12 mouse cellular contexts compared by ENCODE assay signal in the genomic region with DNA sequence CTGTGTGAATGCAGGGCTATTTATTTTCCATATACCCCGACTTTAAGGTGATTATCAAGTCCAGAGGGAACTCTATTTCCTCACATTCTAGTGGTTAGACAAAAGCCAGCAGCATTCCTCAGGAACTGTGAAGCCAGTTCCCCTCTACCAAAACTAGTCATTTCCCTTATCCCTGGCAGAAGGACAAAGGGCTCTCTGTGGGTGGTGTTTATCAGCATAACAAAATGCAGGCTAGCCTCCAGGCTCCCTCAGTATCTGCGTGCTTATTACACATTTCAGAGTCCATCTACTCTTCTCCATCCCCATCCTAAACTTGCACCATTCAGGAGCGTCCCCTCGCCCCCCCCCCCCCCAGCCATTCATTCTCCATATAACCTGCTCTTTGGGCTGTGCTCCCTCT. TPM values are rescaled to one million over a fixed set of nuclear protein-coding genes. Genes with fewer than 3 reads are reported as not detected.
A peak's percentile ranks its signal among the peaks of the same experiment; 100 is the strongest.
DNase-seq lines count a peak whose midpoint lies in the region; ATAC-seq and TF ChIP-seq lines count a peak whose summit lies in the region.
"Had no signal": no experiment of that assay in that cellular context is flagged by ENCODE, and none has a peak within 500 bp of the region (broad histone marks: within the 10 kb centered on the region; RNA-seq: fewer than 3 reads in every experiment).

No protein-coding gene starts in this region.

- WGBS in heart, embryonic 13.5 days, result 10% methylated on average over 3 of the region's 4 CpGs
- WGBS in heart, embryonic 12.5 days, result 8% methylated on average over 4 of the region's 4 CpGs
- WGBS in midbrain, embryonic 11.5 days, result 7% methylated on average over 4 of the region's 4 CpGs
- 9% methylated on average over 3 of the region's 4 CpGs for WGBS in midbrain, postnatal 0 days
- WGBS in midbrain, embryonic 14.5 days, result 6% methylated on average over 3 of the region's 4 CpGs
- WGBS in kidney, embryonic 16.5 days, result 19% methylated on average over 4 of the region's 4 CpGs

- H3K27me3 ChIP-seq in heart, embryonic 13.5 days (replicated peaks), result no peaks in the 10 kb centered on the region
- no peaks in the 10 kb centered on the region for H3K27me3 ChIP-seq in heart, embryonic 12.5 days (replicated peaks)
- no peaks in the 10 kb centered on the region for H3K27me3 ChIP-seq in midbrain, embryonic 11.5 days (ENCODE audit: control insufficient read depth, insufficient read depth, low read length)
- H3K27me3 ChIP-seq in midbrain, postnatal 0 days (ENCODE audit: insufficient read depth, low read length), result no peaks in the 10 kb centered on the region
- H3K27me3 ChIP-seq in midbrain, embryonic 14.5 days (ENCODE audit: control insufficient read depth, insufficient read depth, low read length), result no peaks in the 10 kb centered on the region
- H3K27me3 ChIP-seq in kidney, embryonic 16.5 days (ENCODE audit: insufficient read depth, low read length), result no peaks in the 10 kb centered on the region
- H3K27me3 ChIP-seq: intestine, embryonic 15.5 days had no signal

- peaks cover 10% of the 10 kb centered on the region for H3K4me1 ChIP-seq in heart, embryonic 13.5 days
- peaks cover 10% of the 10 kb centered on the region for H3K4me1 ChIP-seq in heart, embryonic 12.5 days (replicated peaks)
- H3K4me1 ChIP-seq in midbrain, embryonic 11.5 days (ENCODE audit: control insufficient read depth, insufficient read depth, low read length), result peaks cover 7% of the 10 kb centered on the region
- H3K4me1 ChIP-seq in midbrain, postnatal 0 days (ENCODE audit: insufficient read depth, low read length), result peaks cover 4% of the 10 kb centered on the region; the same call in 1 of the 2 replicates
- 0 out of 2 replicates have a peak, but pooled peaks cover 3% of the 10 kb centered on the region for H3K4me1 ChIP-seq in midbrain, embryonic 14.5 days (ENCODE audit: control insufficient read depth, insufficient read depth, low read length)
- no peaks in the 10 kb centered on the region for H3K4me1 ChIP-seq in kidney, embryonic 16.5 days (ENCODE audit: insufficient read depth, low read length)
- H3K4me1 ChIP-seq: intestine, embryonic 15.5 days had no signal

- no peak for TF ChIP-seq CTCF in midbrain, postnatal 0 days (IDR thresholded peaks at IDR 0.05)

- H3K9ac ChIP-seq in heart, embryonic 13.5 days, result no peak overlapping the region
- H3K9ac ChIP-seq in heart, embryonic 12.5 days, result no peak overlapping the region
- no peak overlapping the region for H3K9ac ChIP-seq in midbrain, embryonic 11.5 days (ENCODE audit: low read length)
- no peak overlapping the region for H3K9ac ChIP-seq in midbrain, postnatal 0 days (replicated peaks; ENCODE audit: low read length, poor library complexity, severe bottlenecking)
- H3K9ac ChIP-seq in midbrain, embryonic 14.5 days (replicated peaks; ENCODE audit: low read length), result no peak overlapping the region
- no peak overlapping the region for H3K9ac ChIP-seq in kidney, embryonic 16.5 days (replicated peaks; ENCODE audit: low read length)
- H3K9ac ChIP-seq: intestine, embryonic 15.5 days had no signal

- peak overlapping the region; percentile 16; the same call in 1 of the 2 replicates for H3K4me2 ChIP-seq in heart, embryonic 13.5 days
- H3K4me2 ChIP-seq in heart, embryonic 12.5 days, result no peak overlapping the region
- H3K4me2 ChIP-seq in midbrain, embryonic 11.5 days, result no peak overlapping the region
- no peak overlapping the region for H3K4me2 ChIP-seq in midbrain, postnatal 0 days (ENCODE audit: low read depth, low read length, poor library complexity, severe bottlenecking)
- no peak overlapping the region for H3K4me2 ChIP-seq in midbrain, embryonic 14.5 days (ENCODE audit: low read length)
- H3K4me2 ChIP-seq in kidney, embryonic 16.5 days (replicated peaks; ENCODE audit: low read depth, low read length), result no peak overlapping the region
- H3K4me2 ChIP-seq: intestine, embryonic 15.5 days had no signal

- no peak overlapping the region for H3K4me3 ChIP-seq in heart, embryonic 13.5 days
- no peak overlapping the region for H3K4me3 ChIP-seq in heart, embryonic 12.5 days
- no peak overlapping the region for H3K4me3 ChIP-seq in midbrain, embryonic 11.5 days (ENCODE audit: low read depth, low read length)
- no peak overlapping the region for H3K4me3 ChIP-seq in midbrain, postnatal 0 days (ENCODE audit: low read depth, low read length)
- no peak overlapping the region for H3K4me3 ChIP-seq in midbrain, embryonic 14.5 days (replicated peaks; ENCODE audit: low read depth, low read length)
- no peak overlapping the region for H3K4me3 ChIP-seq in kidney, embryonic 16.5 days (ENCODE audit: low read length)
- H3K4me3 ChIP-seq: intestine, embryonic 15.5 days had no signal

- H3K9me3 ChIP-seq in heart, embryonic 13.5 days, result no peaks in the 10 kb centered on the region
- no peaks in the 10 kb centered on the region for H3K9me3 ChIP-seq in heart, embryonic 12.5 days (replicated peaks)
- no peaks in the 10 kb centered on the region for H3K9me3 ChIP-seq in midbrain, embryonic 11.5 days (ENCODE audit: control insufficient read depth, low read length)
- no peaks in the 10 kb centered on the region for H3K9me3 ChIP-seq in midbrain, postnatal 0 days (ENCODE audit: low read length)
- no peaks in the 10 kb centered on the region for H3K9me3 ChIP-seq in midbrain, embryonic 14.5 days (ENCODE audit: control insufficient read depth, low read length)
- no peaks in the 10 kb centered on the region for H3K9me3 ChIP-seq in kidney, embryonic 16.5 days (ENCODE audit: low read length)
- H3K9me3 ChIP-seq: intestine, embryonic 15.5 days had no signal

- H3K36me3 ChIP-seq in heart, embryonic 13.5 days, result no peaks in the 10 kb centered on the region
- H3K36me3 ChIP-seq in heart, embryonic 12.5 days, result no peaks in the 10 kb centered on the region
- no peaks in the 10 kb centered on the region for H3K36me3 ChIP-seq in midbrain, embryonic 11.5 days (ENCODE audit: control insufficient read depth, insufficient read depth, low read length)
- H3K36me3 ChIP-seq in midbrain, postnatal 0 days (ENCODE audit: insufficient read depth, low read length), result no peaks in the 10 kb centered on the region
- no peaks in the 10 kb centered on the region for H3K36me3 ChIP-seq in midbrain, embryonic 14.5 days (ENCODE audit: control insufficient read depth, insufficient read depth, low read length)
- H3K36me3 ChIP-seq in kidney, embryonic 16.5 days (ENCODE audit: insufficient read depth, low read length), result no peaks in the 10 kb centered on the region
- H3K36me3 ChIP-seq: intestine, embryonic 15.5 days had no signal

- peak; percentile 76 for DNase-seq in midbrain, embryonic 11.5 days (ENCODE audit: low spot score, missing footprints)
- DNase-seq in midbrain, postnatal 0 days (ENCODE audit: low spot score), result no peak
- DNase-seq in midbrain, embryonic 14.5 days, result peak; percentile 38
- DNase-seq in adrenal gland, adult (ENCODE audit: inconsistent age in 2 of 2, low spot score in 1 of 2), result no peak
- DNase-seq: cerebellum, postnatal 14 days; heart, adult 18-20 months; lung, adult 2 months had no signal

- H3K27ac ChIP-seq in heart, embryonic 13.5 days (replicated peaks), result no peak overlapping the region
- no peak overlapping the region for H3K27ac ChIP-seq in heart, embryonic 12.5 days (ENCODE audit: poor library complexity, severe bottlenecking)
- no peak overlapping the region; the same call in 1 of the 2 replicates for H3K27ac ChIP-seq in midbrain, embryonic 11.5 days (ENCODE audit: low read depth, low read length)
- no peak overlapping the region for H3K27ac ChIP-seq in midbrain, postnatal 0 days (ENCODE audit: low read depth, low read length)
- no peak overlapping the region for H3K27ac ChIP-seq in midbrain, embryonic 14.5 days (replicated peaks; ENCODE audit: low read depth, low read length)
- H3K27ac ChIP-seq in kidney, embryonic 16.5 days (ENCODE audit: low read length), result no peak overlapping the region
- H3K27ac ChIP-seq: intestine, embryonic 15.5 days had no signal

- ATAC-seq in heart, embryonic 13.5 days (ENCODE audit: extremely low read depth, insufficient number of reproducible peaks, low FRiP score, low TSS enrichment), result no peak
- ATAC-seq in heart, embryonic 12.5 days (ENCODE audit: insufficient number of reproducible peaks, low FRiP score), result no peak; the same call in 1 of the 2 replicates
- no peak for ATAC-seq in midbrain, embryonic 11.5 days (ENCODE audit: low FRiP score)
- no peak for ATAC-seq in midbrain, postnatal 0 days (ENCODE audit: low FRiP score)
- ATAC-seq in erythroid progenitor cell, adult 5-6 weeks (replicated peaks; ENCODE audit: low FRiP score, poor library complexity, severe bottlenecking), result 0 out of 2 replicates have a peak, but pooled peaks have one; percentile 33
- ATAC-seq in midbrain, embryonic 14.5 days (ENCODE audit: low FRiP score, low TSS enrichment), result no peak
- no peak for ATAC-seq in kidney, embryonic 16.5 days (ENCODE audit: low FRiP score, low TSS enrichment)
- ATAC-seq: intestine, embryonic 15.5 days had no signal

RNA-seq across cellular contexts. Expression of a gene that starts 20.8 kb away (rescaled TPM):
- 3.6 and 4.6 TPM in 2 replicates for polyA plus RNA-seq in heart, embryonic 13.5 days (2015; fragmentation: Nextera tagmentation; extraction: Ambion mirVana)
- polyA plus RNA-seq in heart, embryonic 12.5 days (2016; fragmentation: Nextera tagmentation; extraction: Ambion mirVana), result 4.5 and 4.9 TPM in 2 replicates
- polyA plus RNA-seq in midbrain, embryonic 11.5 days (2014; fragmentation: Nextera tagmentation; extraction: Ambion mirVana), result 10.2 and 10.9 TPM in 2 replicates
- 48.1 and 48.9 TPM in 2 replicates for total RNA-seq in midbrain, postnatal 0 days (2014; rRNA removed)
- polyA plus RNA-seq in midbrain, postnatal 0 days (2015; fragmentation: Nextera tagmentation; extraction: Ambion mirVana), result 30.3 and 31.7 TPM in 2 replicates
- total RNA-seq in erythroid progenitor cell, adult 5-6 weeks (2015; ENCODE audit: low replicate concordance), result 35.0 and 46.1 TPM in 2 replicates
- total RNA-seq in erythroid progenitor cell, adult 5-6 weeks (2017; ENCODE audit: low replicate concordance), result 39.1 and 52.6 TPM in 2 replicates
- 19.4 and 20.1 TPM in 2 replicates for polyA plus RNA-seq in midbrain, embryonic 14.5 days (2014; fragmentation: Nextera tagmentation; extraction: Ambion mirVana)
- polyA plus RNA-seq in kidney, embryonic 16.5 days (2015; fragmentation: Nextera tagmentation; extraction: Ambion mirVana), result 4.4 and 5.9 TPM in 2 replicates

RNA-seq across cellular contexts. Expression of a gene that starts 36.7 kb away (rescaled TPM):
- 35.3 and 36.2 TPM in 2 replicates for polyA plus RNA-seq in heart, embryonic 13.5 days (2015; fragmentation: Nextera tagmentation; extraction: Ambion mirVana)
- polyA plus RNA-seq in heart, embryonic 12.5 days (2016; fragmentation: Nextera tagmentation; extraction: Ambion mirVana), result 48.0 and 53.4 TPM in 2 replicates
- 44.8 and 48.0 TPM in 2 replicates for polyA plus RNA-seq in midbrain, embryonic 11.5 days (2014; fragmentation: Nextera tagmentation; extraction: Ambion mirVana)
- total RNA-seq in midbrain, postnatal 0 days (2014; rRNA removed), result 28.9 and 38.8 TPM in 2 replicates
- 28.0 and 31.3 TPM in 2 replicates for polyA plus RNA-seq in midbrain, postnatal 0 days (2015; fragmentation: Nextera tagmentation; extraction: Ambion mirVana)
- 35.0 and 67.9 TPM in 2 replicates for total RNA-seq in erythroid progenitor cell, adult 5-6 weeks (2015; ENCODE audit: low replicate concordance)
- total RNA-seq in erythroid progenitor cell, adult 5-6 weeks (2017; ENCODE audit: low replicate concordance), result 38.0 and 47.7 TPM in 2 replicates
- polyA plus RNA-seq in midbrain, embryonic 14.5 days (2014; fragmentation: Nextera tagmentation; extraction: Ambion mirVana), result 37.3 and 45.1 TPM in 2 replicates
- polyA plus RNA-seq in kidney, embryonic 16.5 days (2015; fragmentation: Nextera tagmentation; extraction: Ambion mirVana), result 40.6 and 42.8 TPM in 2 replicates

RNA-seq across cellular contexts. Expression of a gene that starts 51.0 kb away (rescaled TPM):
- polyA plus RNA-seq in heart, embryonic 13.5 days (2015; fragmentation: Nextera tagmentation; extraction: Ambion mirVana), result 14.3 and 15.8 TPM in 2 replicates
- 20.6 and 20.8 TPM in 2 replicates for polyA plus RNA-seq in heart, embryonic 12.5 days (2016; fragmentation: Nextera tagmentation; extraction: Ambion mirVana)
- polyA plus RNA-seq in midbrain, embryonic 11.5 days (2014; fragmentation: Nextera tagmentation; extraction: Ambion mirVana), result 24.4 and 27.6 TPM in 2 replicates
- total RNA-seq in midbrain, postnatal 0 days (2014; rRNA removed), result 89.2 and 108 TPM in 2 replicates
- polyA plus RNA-seq in midbrain, postnatal 0 days (2015; fragmentation: Nextera tagmentation; extraction: Ambion mirVana), result 37.6 and 47.8 TPM in 2 replicates
- total RNA-seq in erythroid progenitor cell, adult 5-6 weeks (2015; ENCODE audit: low replicate concordance), result 39.0 and 65.6 TPM in 2 replicates
- 173 and 232 TPM in 2 replicates for total RNA-seq in erythroid progenitor cell, adult 5-6 weeks (2017; ENCODE audit: low replicate concordance)
- 52.3 and 58.7 TPM in 2 replicates for polyA plus RNA-seq in midbrain, embryonic 14.5 days (2014; fragmentation: Nextera tagmentation; extraction: Ambion mirVana)
- 19.2 and 26.9 TPM in 2 replicates for polyA plus RNA-seq in kidney, embryonic 16.5 days (2015; fragmentation: Nextera tagmentation; extraction: Ambion mirVana)

Comparison
In these comparisons a context has a peak if more than half of its experiments do, and no peak if none do; other contexts are left out.
1. DNase-seq: peak in midbrain, embryonic 11.5 days (single experiment) and midbrain, embryonic 14.5 days (single experiment); none in midbrain, postnatal 0 days (single experiment) and adrenal gland, adult (0 of 2).